Mouse (Mus musculus) NIH3T3 (cell line): ENCODE measurements at regions not wholly inside any gene's neighbourhood (a gene's known extent, or its start where the extent isn't known, plus 50 kb on each side); places are given as distances from the start of the nearest gene placed in this dataset.

Source experiments
- DNase-seq: peaks from one replicate; pipeline ENCODE4 v3.0.0-alpha.2; 2012; ENCODE audit warnings: low read depth

GRCm38 (mm10) chr16:13204948-13205470, 51.3 kb upstream of the Mrtfb start:
- no peak for DNase-seq

- peak; percentile 68 for DNase-seq
Measured at GRCm38 (mm10) chr16:13205855-13206254, 50.4 kb upstream of the Mrtfb start.
